In genomic region chr2:4556188-4556587, GRCm38 (mm10) we compare ENCODE assay signal across 9 mouse cellular contexts.
A peak's percentile ranks its signal among the peaks of the same experiment; 100 is the strongest.
DNase-seq lines count a peak whose midpoint lies in the region; ATAC-seq and TF ChIP-seq lines count a peak whose summit lies in the region.
"Had no signal": no experiment of that assay in that cellular context is flagged by ENCODE, and none has a peak within 500 bp of the region (broad histone marks: within the 10 kb centered on the region; RNA-seq: fewer than 3 reads in every experiment).

No protein-coding gene starts in this region.

- no peak for TF ChIP-seq CTCF in liver, postnatal 0 days (IDR thresholded peaks at IDR 0.05; ENCODE audit: low read depth)

- no peaks in the 10 kb centered on the region for H3K36me3 ChIP-seq in kidney, embryonic 14.5 days (ENCODE audit: control insufficient read depth, insufficient read depth, low read length)
- H3K36me3 ChIP-seq in forebrain, embryonic 13.5 days (ENCODE audit: poor library complexity, severe bottlenecking): peaks cover 9% of the 10 kb centered on the region
- no peaks in the 10 kb centered on the region for H3K36me3 ChIP-seq in liver, postnatal 0 days (replicated peaks; ENCODE audit: insufficient read depth, low read length)

- H3K27ac ChIP-seq in kidney, embryonic 14.5 days (ENCODE audit: low read depth, low read length): peak overlapping the region; percentile 43; the same call in 1 of the 2 replicates
- H3K27ac ChIP-seq in forebrain, embryonic 13.5 days: peak overlapping the region; percentile 92
- peak overlapping the region; percentile 44; the same call in 1 of the 2 replicates for H3K27ac ChIP-seq in liver, postnatal 0 days (ENCODE audit: low read depth)

- no peak for DNase-seq in kidney, adult 9 months
- peak; percentile 52 for DNase-seq in embryo, embryonic 10.5 days (ENCODE audit: low spot score)
- DNase-seq in liver, postnatal 0 days: no peak
- DNase-seq in thymus, postnatal 4 days: no peak
- no peak for DNase-seq in gastrocnemius, adult 8-10 months (ENCODE audit: low spot score in 2 of 2)
- DNase-seq in left cerebral cortex, postnatal 4 days: no peak
- DNase-seq: adrenal gland, postnatal 36 days had no signal

- H3K4me2 ChIP-seq in kidney, embryonic 14.5 days (replicated peaks; ENCODE audit: low read depth, low read length): no peak overlapping the region
- peak overlapping the region; percentile 38 for H3K4me2 ChIP-seq in forebrain, embryonic 13.5 days
- H3K4me2 ChIP-seq in liver, postnatal 0 days (ENCODE audit: low read depth, low read length): no peak overlapping the region

- no peaks in the 10 kb centered on the region for H3K9me3 ChIP-seq in kidney, embryonic 14.5 days (ENCODE audit: control insufficient read depth, low read length)
- H3K9me3 ChIP-seq in forebrain, embryonic 13.5 days (replicated peaks): no peaks in the 10 kb centered on the region
- H3K9me3 ChIP-seq in liver, postnatal 0 days (ENCODE audit: low read length): no peaks in the 10 kb centered on the region

- peaks cover 44% of the 10 kb centered on the region for H3K4me1 ChIP-seq in kidney, embryonic 14.5 days (ENCODE audit: control insufficient read depth, insufficient read depth, low read length)
- H3K4me1 ChIP-seq in forebrain, embryonic 13.5 days: peaks cover 69% of the 10 kb centered on the region
- peaks cover 35% of the 10 kb centered on the region for H3K4me1 ChIP-seq in liver, postnatal 0 days (ENCODE audit: insufficient read depth)

- intact Hi-C loops in left cerebral cortex, postnatal 4 days (cut with DNase I): no loop called here

- no peaks in the 10 kb centered on the region for H3K27me3 ChIP-seq in kidney, embryonic 14.5 days (ENCODE audit: control insufficient read depth, insufficient read depth, low read length)
- H3K27me3 ChIP-seq in forebrain, embryonic 13.5 days: no peaks in the 10 kb centered on the region
- no peaks in the 10 kb centered on the region for H3K27me3 ChIP-seq in liver, postnatal 0 days (ENCODE audit: insufficient read depth, low read length)

- no peak for TF ChIP-seq EP300 in liver, postnatal 0 days (IDR thresholded peaks at IDR 0.05; ENCODE audit: low read depth)

- no peak for ATAC-seq in kidney, embryonic 14.5 days (ENCODE audit: low FRiP score, low TSS enrichment)
- ATAC-seq in forebrain, embryonic 13.5 days: peak; percentile 52
- ATAC-seq in liver, postnatal 0 days: no peak

- no peak overlapping the region for H3K4me3 ChIP-seq in kidney, embryonic 14.5 days (ENCODE audit: low read length)
- H3K4me3 ChIP-seq in forebrain, embryonic 13.5 days: no peak overlapping the region
- no peak overlapping the region for H3K4me3 ChIP-seq in liver, postnatal 0 days (ENCODE audit: low read depth, low read length)

- no peak overlapping the region for H3K9ac ChIP-seq in kidney, embryonic 14.5 days (ENCODE audit: low read depth, low read length)
- no peak overlapping the region for H3K9ac ChIP-seq in forebrain, embryonic 13.5 days
- no peak overlapping the region for H3K9ac ChIP-seq in liver, postnatal 0 days (replicated peaks)

- WGBS in kidney, embryonic 14.5 days: 34% methylated on average over 10 of the region's 10 CpGs
- WGBS in forebrain, embryonic 13.5 days: 3% methylated on average over 10 of the region's 10 CpGs
- 82% methylated on average over 10 of the region's 10 CpGs for WGBS in liver, postnatal 0 days (ENCODE audit: insufficient replicate concordance)
